Mouse (Mus musculus): Measurements from ENCODE around the gene Fpr3.

DNA sequence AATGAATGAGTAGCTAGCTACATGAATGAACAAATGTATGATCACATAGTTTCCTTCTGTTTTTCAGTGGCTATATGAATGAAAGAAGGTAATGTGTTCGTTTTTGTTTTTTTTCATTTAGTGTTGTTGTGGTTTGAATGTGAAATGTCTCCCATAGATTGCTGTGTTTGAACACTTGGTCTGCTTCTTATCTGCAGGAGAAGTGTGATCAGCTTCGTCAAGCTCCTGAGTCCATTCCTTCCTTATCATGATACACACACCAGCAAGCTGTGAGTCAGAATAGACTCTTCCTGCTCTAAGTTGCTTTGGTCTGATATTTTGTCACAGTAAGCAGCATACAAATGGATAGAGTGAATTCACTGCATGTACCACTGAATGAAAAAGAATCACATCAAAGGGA lies 38.7 kb upstream of the Fpr3 start:
- TF ChIP-seq GATA2 (IDR thresholded peaks at IDR 0.05; ENCODE audit: borderline replicate concordance, low read depth, low read length) (no peak), CTCF (IDR thresholded peaks at IDR 0.05; ENCODE audit: low read depth, low read length) (no peak), TAL1 (conservative IDR thresholded peaks at IDR 0.05; ENCODE audit: low read depth, low read length) (no peak)

Measured in G1E (cell line).